18 mouse cellular contexts compared by ENCODE assay signal in the genomic region with DNA sequence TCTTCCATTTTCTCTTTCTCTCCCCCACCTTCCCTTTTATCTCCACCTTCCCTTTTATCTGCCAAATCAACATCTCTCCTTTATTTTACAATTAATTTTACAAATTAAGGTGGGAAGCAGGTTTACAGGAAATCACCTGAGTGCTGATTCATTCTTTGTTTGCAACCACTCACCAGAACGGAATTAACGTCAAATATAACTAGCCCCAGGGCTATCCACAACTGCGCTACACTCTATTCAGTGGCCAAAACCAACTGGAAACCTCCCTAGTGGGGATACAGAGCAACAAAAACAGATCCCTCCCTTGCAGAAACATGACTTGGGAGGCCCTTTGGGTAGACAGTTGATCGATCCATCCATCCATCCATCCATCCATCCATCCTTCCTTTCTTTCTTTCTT.
"Had no signal": no experiment of that assay in that cellular context is flagged by ENCODE, and none has a peak within 500 bp of the region (broad histone marks: within the 10 kb centered on the region; RNA-seq: fewer than 3 reads in every experiment).

No protein-coding gene starts in this region.

- H3K27me3 ChIP-seq: midbrain, embryonic 12.5 days; neural tube, embryonic 13.5 days; neural tube, embryonic 15.5 days had no signal

- H3K27ac ChIP-seq: midbrain, embryonic 10.5 days; midbrain, embryonic 12.5 days; neural tube, embryonic 13.5 days; neural tube, embryonic 15.5 days had no signal

- DNase-seq: lung, adult 18-20 months; lung, embryonic 14.5 days; lung, postnatal 10 days; lung, postnatal 4 days; midbrain, embryonic 14.5 days; retina, postnatal 1 day; right cerebral cortex, postnatal 25 days; right cerebral cortex, postnatal 4 days; spleen, adult 18-20 months; thymus, adult 2 months; thymus, postnatal 25 days; thymus, postnatal 4 days had no signal

- H3K9ac ChIP-seq: lung, embryonic 14.5 days; midbrain, embryonic 12.5 days; neural tube, embryonic 13.5 days; neural tube, embryonic 15.5 days had no signal

- H3K4me3 ChIP-seq: midbrain, embryonic 10.5 days; midbrain, embryonic 12.5 days; myocyte; neural tube, embryonic 13.5 days; neural tube, embryonic 15.5 days had no signal

- H3K4me2 ChIP-seq: lung, embryonic 14.5 days; midbrain, embryonic 12.5 days; neural tube, embryonic 13.5 days; neural tube, embryonic 15.5 days had no signal

- ATAC-seq: midbrain, embryonic 16.5 days had no signal

- H3K9me3 ChIP-seq: midbrain, embryonic 12.5 days had no signal

- H3K4me1 ChIP-seq: midbrain, embryonic 10.5 days; midbrain, embryonic 12.5 days; neural tube, embryonic 13.5 days; neural tube, embryonic 15.5 days had no signal
